Mouse (Mus musculus) thymus, postnatal 10 days (tissue): ENCODE results near the gene Pi4k2a.

Source experiments
- DNase-seq, 2 experiments: peaks; one replicate each; pipeline ENCODE4 v3.0.0; 2021; ENCODE audit warnings: low spot score in 2 of 2

The Pi4k2a gene

DNA sequence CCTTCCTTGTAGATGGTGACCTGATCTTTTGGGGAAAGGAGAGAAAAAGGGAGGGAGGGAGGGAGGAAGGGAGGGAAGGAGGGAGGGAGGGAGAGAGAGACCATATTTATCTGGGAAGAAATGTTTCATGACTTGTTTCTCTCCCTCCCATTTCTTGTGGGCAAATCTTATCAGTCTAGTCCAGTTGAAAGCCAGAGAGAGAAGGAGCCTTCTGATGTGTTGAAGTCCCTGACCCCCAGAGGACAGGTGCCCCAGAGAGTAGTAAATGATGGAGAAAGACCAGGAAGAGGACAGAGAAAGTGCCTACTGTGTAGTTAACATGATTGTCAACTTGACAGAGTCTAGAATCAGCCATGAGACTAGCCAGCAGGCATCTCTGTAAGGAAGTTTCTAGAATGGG lies 44.8 kb downstream of the Pi4k2a start:
- DNase-seq: no peak

DNA sequence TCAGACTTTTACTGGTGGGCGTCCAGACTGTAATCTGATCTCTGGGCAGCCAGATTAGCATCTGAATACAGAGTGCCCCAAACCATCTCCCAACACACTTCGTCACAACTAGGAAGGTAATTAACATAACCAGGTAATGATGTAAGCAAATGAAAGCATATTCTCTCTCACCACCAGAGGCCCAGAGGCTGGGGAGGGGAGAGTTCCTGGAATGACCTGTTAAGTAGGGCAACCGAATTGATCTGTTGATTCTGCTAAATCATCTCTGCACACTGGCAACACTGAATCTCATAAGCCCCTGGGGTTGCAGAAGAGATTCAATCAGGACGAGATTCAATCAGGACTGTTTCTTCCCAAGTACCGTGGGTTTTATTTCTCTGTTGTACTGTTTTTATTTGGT lies 45.9 kb downstream of the Pi4k2a start:
- DNase-seq: no peak

DNA sequence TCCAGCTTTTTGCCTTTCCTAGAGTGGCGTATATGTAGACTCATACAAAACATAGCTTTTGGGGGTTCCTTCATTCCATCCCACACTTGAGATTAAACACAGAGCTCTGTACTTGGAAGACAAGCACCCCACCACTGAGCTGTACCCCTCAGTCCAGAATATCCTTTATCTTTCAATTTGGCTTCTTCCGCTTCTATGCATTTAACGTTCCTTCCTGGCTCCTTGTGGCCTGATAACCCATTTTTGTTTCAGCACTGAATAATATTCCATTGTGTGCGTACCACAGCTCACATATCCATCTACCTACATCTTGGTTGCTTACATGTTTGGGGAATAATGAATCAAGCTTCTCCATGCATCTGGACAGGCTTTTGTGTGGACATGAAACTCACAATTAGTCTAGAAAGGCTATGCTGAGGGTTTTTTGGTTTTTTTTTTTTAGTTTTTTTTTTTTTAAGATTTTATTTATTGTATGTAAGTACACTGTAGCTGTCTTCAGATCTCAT lies 47.0 kb downstream of the Pi4k2a start:
- DNase-seq: no peak

GRCm38 (mm10) chr19:42138517-42139285 lies 48.4 kb downstream of the Pi4k2a start:
- DNase-seq: no peak

GRCm38 (mm10) chr19:42139724-42140517 lies 49.7 kb downstream of the Pi4k2a start:
- no peak for DNase-seq

DNA sequence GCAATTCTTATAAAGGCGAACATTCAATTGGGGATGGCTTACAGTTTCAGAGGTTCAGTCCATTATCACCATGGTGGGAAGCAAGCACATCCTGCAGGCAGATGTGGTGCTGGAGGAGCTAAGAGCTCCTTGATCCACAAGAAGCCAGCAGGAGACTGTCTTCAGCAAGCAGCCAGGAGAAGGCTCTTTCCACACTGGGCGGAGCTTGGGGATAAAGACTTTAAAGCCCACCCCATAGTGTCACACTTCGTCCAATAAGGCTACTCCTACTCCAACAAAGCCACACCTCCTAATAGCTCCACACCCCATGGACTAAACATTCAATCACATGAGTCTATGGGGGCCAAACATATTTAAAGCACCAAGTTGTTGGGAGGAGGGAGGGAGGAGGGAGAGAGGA lies 51.7 kb downstream of the Pi4k2a start:
- no peak for DNase-seq

DNA sequence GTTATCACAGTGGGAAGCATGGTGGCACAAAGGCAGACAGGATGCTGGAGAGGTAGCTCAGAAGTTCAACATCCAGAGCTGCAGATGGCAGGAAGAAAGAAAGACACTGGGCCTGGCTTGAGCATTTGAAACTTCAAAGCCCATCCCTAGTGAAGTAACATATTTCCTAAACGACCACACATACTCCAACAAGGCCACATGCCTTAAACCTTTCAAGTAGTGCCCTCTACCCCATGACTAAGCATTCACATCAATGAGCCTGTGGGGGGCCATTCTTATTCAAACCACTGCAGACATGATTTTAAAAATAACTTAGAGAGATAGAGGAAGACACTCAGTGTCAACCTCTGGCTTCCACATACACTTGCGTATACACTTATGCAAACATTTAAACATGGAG lies 52.5 kb downstream of the Pi4k2a start:
- DNase-seq: no peak

DNA sequence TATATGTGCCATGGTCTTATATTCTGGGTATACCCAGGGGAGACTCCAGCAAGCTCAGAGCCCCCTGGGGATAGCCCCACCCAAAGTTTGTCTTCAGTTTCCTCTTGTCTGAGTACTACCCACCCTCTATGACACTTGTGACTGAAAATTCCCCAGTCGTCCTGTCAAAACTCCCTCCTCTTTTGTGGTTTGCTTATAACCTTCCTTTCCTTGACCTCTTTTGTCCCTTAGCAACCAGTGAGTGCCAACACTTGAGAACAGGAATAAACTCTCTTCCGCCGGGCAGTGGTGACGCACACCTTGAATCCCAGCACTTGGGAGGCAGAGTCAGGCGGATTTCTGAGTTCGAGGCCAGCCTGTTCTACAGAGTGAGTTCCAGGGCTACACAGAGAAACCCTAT lies 53.8 kb downstream of the Pi4k2a start:
- no peak for DNase-seq

GRCm38 (mm10) chr19:42144541-42145167 lies 54.4 kb downstream of the Pi4k2a start:
- peak; percentile 46 to 85 for DNase-seq

DNA sequence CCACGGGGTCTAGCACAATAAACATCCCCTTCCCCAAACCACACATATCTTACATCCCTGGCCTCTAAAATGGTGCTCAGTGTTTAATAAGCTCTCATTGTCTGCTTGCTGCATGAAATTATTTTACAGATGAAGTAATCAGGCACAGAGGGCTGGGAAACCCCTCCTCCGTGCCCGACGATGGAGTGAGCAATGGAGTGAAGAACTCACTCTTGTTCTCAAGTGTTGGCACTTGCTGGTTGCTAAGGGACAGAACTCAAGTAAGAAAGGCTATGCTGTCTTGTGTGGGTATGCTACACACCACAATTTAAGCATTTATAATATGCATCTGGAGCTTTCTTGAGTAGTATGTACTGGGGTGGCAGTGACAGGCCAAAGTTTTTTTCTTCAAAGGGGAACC lies 54.9 kb downstream of the Pi4k2a start:
- DNase-seq: no peak

- no peak for DNase-seq
Observed at GRCm38 (mm10) chr19:42145731-42146130, 55.5 kb downstream of the Pi4k2a start.

- no peak for DNase-seq
Observed at GRCm38 (mm10) chr19:42146276-42147010, 56.2 kb downstream of the Pi4k2a start.

DNA sequence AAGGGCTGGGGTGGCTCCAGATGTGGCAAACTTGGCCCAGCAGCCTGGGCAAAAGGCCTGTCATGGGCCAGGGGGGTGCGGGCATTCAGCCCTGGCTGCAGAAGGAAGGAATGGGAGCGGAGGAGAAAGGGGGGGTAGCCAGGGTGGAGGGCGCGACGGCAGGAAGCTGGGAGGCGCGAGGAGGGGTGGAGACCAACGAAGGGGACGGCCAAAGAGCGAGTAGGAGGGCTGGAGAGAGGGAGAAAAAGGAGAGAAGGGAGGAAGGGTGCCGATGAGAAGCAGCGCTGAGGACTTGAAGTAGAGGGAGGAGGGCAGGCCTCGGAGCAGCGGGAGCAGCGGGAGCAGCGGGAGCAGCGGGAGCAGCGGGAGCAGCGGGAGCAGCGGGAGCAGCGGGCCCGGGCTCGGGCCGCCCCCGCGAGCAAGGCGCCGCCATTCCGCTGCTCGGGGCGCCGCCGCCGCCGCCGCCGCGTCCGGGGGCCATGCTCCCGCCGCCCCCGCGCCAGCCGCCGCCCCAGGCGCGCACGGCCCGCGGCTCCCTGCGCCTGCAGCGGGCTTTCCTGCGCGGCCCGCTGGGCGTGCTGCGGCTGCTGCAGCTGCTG lies 57.0 kb downstream of the Pi4k2a start, which contains the start of gene Marveld1:
Gene Marveld1, plus strand, starts transcription at position 231 of the 599 bp plus-strand sequence.
- peak in 1 of 2 experiments; percentile 33 for DNase-seq

DNA sequence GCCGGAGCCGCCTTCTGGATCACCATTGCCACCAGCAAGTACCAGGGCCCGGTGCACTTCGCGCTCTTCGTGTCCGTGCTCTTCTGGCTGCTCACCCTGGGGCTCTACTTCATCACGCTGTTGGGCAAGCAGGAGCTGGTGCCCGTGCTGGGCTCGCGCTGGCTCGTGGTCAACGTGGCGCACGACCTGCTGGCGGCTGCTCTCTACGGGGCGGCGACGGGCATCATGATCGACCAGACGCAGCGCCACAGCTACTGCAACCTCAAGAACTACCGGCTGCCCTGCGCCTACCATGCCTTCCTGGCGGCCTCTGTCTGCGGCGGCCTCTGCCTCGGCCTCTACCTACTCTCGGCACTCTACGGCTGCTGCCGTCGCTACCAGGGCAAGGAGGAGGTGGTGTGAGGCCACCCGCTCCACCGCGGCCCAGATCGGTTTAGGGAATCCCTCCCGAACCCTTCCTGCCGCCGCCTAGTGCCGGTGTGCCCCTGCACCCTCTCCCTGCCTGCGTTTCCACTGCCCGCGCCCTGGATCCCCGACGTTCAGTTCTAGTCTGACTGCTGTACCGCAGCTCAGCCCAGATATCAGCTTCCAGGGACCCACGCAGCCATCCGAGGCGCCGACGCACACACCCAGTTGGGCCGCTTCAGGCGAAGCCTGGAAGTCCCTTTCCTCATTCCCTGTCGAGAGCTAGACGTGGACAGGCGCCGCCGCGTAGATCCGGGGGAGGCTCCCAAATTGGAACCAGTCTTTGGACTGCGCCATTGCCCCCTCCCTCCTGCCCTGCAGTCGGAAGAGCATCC lies 57.7 kb downstream of the Pi4k2a start:
- DNase-seq: peak in 1 of 2 experiments; percentile 28

- no peak for DNase-seq
Observed at GRCm38 (mm10) chr19:42148569-42148860, 58.2 kb downstream of the Pi4k2a start.

GRCm38 (mm10) chr19:42151990-42152389 lies 61.7 kb downstream of the Pi4k2a start:
- peak in 1 of 2 experiments; percentile 73 for DNase-seq

- DNase-seq: no peak
Observed at GRCm38 (mm10) chr19:42157493-42158237, 67.4 kb downstream of the Pi4k2a start.

GRCm38 (mm10) chr19:42158246-42159017 lies 68.2 kb downstream of the Pi4k2a start:
- no peak for DNase-seq

DNA sequence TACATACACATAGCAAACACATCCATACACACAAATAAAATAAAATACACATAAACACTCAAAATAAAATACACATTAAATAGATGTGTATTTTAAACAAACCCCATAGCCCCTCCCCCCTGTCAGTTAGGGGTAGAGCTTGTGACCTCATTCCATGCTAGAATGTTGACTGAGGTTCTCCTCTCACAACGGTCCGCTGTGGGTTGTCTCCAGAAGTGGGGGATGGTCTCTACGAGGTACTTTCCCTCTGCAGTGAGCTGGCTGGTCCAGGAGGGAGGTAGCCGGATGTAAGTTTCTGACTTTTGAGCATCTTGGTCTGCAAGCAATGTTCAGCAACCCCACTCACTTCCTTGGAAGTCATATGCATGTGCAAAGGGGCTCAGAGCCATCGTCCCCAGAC lies 73.5 kb downstream of the Pi4k2a start, which contains the start of gene Zfyve27:
Gene Zfyve27, plus strand, starts transcription at position 188 of the 400 bp plus-strand sequence.
- DNase-seq: no peak
